Mouse (Mus musculus) intestine, embryonic 16.5 days (tissue): ENCODE results near the gene Cyp2t4. TPM values are rescaled to one million over a fixed set of nuclear protein-coding genes. Genes with fewer than 3 reads are reported as not detected.

ENCODE experiments used
- ATAC-seq: fragments of 200-750 bp; cut with Nextera tagmentation; 2 replicates; pipeline ENCODE4 v1.8.0; 2017; ENCODE audit warnings: moderate TSS enrichment, moderate library complexity
- H3K27ac ChIP-seq: fragments of 300-500 bp; sonication (generic); 2 replicates; pipeline ENCODE4 v1.5.1; 2014; ENCODE audit warnings: mild to moderate bottlenecking, low read length
- H3K27me3 ChIP-seq: fragments of 300-500 bp; sonication (generic); replicated peaks from 2 replicates; pipeline ENCODE4 v1.6.1; 2014; ENCODE audit warnings: low read length, control low read depth, mixed read lengths; ENCODE audit not compliant: control insufficient read depth, insufficient read depth
- H3K36me3 ChIP-seq: fragments of 300-500 bp; sonication (generic); 2 replicates; pipeline ENCODE4 v1.6.1; 2014; ENCODE audit warnings: low read length, control low read depth; ENCODE audit not compliant: control insufficient read depth, insufficient read depth
- H3K4me1 ChIP-seq: fragments of 300-500 bp; sonication (generic); 2 replicates; pipeline ENCODE4 v1.6.1; 2014; ENCODE audit warnings: low read length, control low read depth, mixed read lengths; ENCODE audit not compliant: control insufficient read depth, insufficient read depth
- H3K4me2 ChIP-seq: fragments of 300-500 bp; sonication (generic); 2 replicates; pipeline ENCODE4 v1.6.1; 2014; ENCODE audit warnings: low read depth, low read length, control low read depth
- H3K4me3 ChIP-seq: fragments of 300-500 bp; sonication (generic); 2 replicates; pipeline ENCODE4 v1.5.1; 2014; ENCODE audit warnings: mild to moderate bottlenecking, low read length
- H3K9ac ChIP-seq: fragments of 300-500 bp; sonication (generic); 2 replicates; pipeline ENCODE4 v1.6.1; 2014; ENCODE audit warnings: low read depth, low read length
- H3K9me3 ChIP-seq: fragments of 300-500 bp; sonication (generic); 2 replicates; pipeline ENCODE4 v1.6.1; 2016; ENCODE audit warnings: low read length, control low read depth; ENCODE audit not compliant: control insufficient read depth
- WGBS: fragments of 180-500 bp; shearing (Covaris S2); extraction: QIAGEN DNeasy Blood & Tissue Kit; methylation state at CpG from one replicate; pipeline ENCODE4 v1.1.7; 2014; 5-methylcytosine and 5-hydroxymethylcytosine counted together
- polyA plus RNA-seq: library from polyadenylated mRNA; unstranded; fragments of >200 nt; fragmentation: Nextera tagmentation; extraction: Ambion mirVana; gene quantifications from 2 replicates; pipeline ENCODE4 v1.2.1, GENCODE M21; 2015

Cyp2t4 gene
- polyA plus RNA-seq, 1 experiment from 2014 or later: 0.09 TPM

- Histone ChIP-seq H3K27ac (no peak overlapping the region), H3K4me3 (no peak overlapping the region), H3K4me1 (peaks cover 15% of the 10 kb centered on the region), H3K9me3 (no peaks in the 10 kb centered on the region), H3K36me3 (peaks cover 53% of the 10 kb centered on the region), H3K4me2 (no peak overlapping the region), H3K27me3 (no peaks in the 10 kb centered on the region), H3K9ac (no peak overlapping the region)
- no peak for ATAC-seq
- WGBS: 91% methylated on average over 5 of the region's 5 CpGs
Observed at GRCm38 (mm10) chr7:27192434-27192833, 38.9 kb downstream of the Cyp2t4 start.

GRCm38 (mm10) chr7:27193731-27194130, 40.2 kb downstream of the Cyp2t4 start:
- H3K36me3 ChIP-seq: peaks cover 41% of the 10 kb centered on the region
- no peak overlapping the region for H3K9ac ChIP-seq
- peaks cover 16% of the 10 kb centered on the region for H3K4me1 ChIP-seq
- H3K9me3 ChIP-seq: no peaks in the 10 kb centered on the region
- H3K27me3 ChIP-seq: no peaks in the 10 kb centered on the region
- WGBS: 77% methylated on average over 4 of the region's 4 CpGs
- H3K4me2 ChIP-seq: peak overlapping the region; percentile 19; the same call in 1 of the 2 replicates
- H3K27ac ChIP-seq: no peak overlapping the region
- no peak overlapping the region for H3K4me3 ChIP-seq
- no peak for ATAC-seq

- Histone ChIP-seq H3K9ac (peak within 1 kb of the TSS; percentile 97), H3K4me2 (peak within 1 kb of the TSS; percentile 62), H3K36me3 (peaks cover 20% of the 10 kb centered on the region), H3K4me1 (peaks cover 16% of the 10 kb centered on the region), H3K9me3 (no peaks in the 10 kb centered on the region), H3K27ac (peak within 1 kb of the TSS; percentile 100), H3K27me3 (no peaks in the 10 kb centered on the region), H3K4me3 (peak within 1 kb of the TSS; percentile 96)
- under 1% methylated on average over 62 of the region's 64 CpGs for WGBS
- ATAC-seq: peak; percentile 99
Observed at GRCm38 (mm10) chr7:27195681-27196611, 42.4 kb downstream of the Cyp2t4 start, which contains the start of the genes BC024978 and Snrpa. Gene BC024978, plus strand, starts transcription at chr7:27195781. Gene Snrpa, minus strand, starts transcription at chr7:27196271.

DNA sequence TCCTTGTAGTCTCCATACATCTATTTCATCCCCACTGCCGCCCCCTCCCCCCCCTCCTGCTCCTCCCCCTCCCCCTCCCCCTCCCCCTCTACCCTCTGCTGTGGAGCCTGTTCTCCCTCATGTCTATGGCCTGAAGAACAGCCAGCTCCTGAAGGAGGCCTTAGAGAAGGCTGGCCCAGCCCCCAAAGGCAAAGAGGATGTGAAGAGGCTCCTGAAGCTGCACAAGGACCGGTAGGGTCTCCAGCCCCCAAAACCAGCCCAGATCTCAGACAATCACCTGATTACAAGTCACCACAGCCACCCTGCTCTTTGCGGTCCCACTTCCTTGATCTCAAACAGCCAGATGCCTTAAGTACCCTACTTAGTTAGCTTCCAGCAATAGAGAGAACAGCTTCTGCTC, 43.6 kb downstream of the Cyp2t4 start:
- no peak for ATAC-seq
- no peak overlapping the region for H3K4me2 ChIP-seq
- WGBS: 81% methylated on average over 3 of the region's 3 CpGs
- H3K9ac ChIP-seq: 0 out of 2 replicates have a peak overlapping the region, but pooled peaks have one; percentile 16
- no peak overlapping the region for H3K4me3 ChIP-seq
- H3K27me3 ChIP-seq: no peaks in the 10 kb centered on the region
- H3K27ac ChIP-seq: peak overlapping the region; percentile 19; the same call in 1 of the 2 replicates
- peaks cover 16% of the 10 kb centered on the region for H3K4me1 ChIP-seq
- no peaks in the 10 kb centered on the region for H3K9me3 ChIP-seq
- peaks cover 12% of the 10 kb centered on the region for H3K36me3 ChIP-seq

GRCm38 (mm10) chr7:27197634-27198033, 44.1 kb downstream of the Cyp2t4 start:
- Histone ChIP-seq H3K27me3 (no peaks in the 10 kb centered on the region), H3K27ac (peak overlapping the region; percentile 19; the same call in 1 of the 2 replicates), H3K4me3 (no peak overlapping the region), H3K4me2 (no peak overlapping the region), H3K4me1 (peaks cover 16% of the 10 kb centered on the region), H3K36me3 (peaks cover 7% of the 10 kb centered on the region; the same call in 1 of the 2 replicates), H3K9me3 (no peaks in the 10 kb centered on the region), H3K9ac (0 out of 2 replicates have a peak overlapping the region, but pooled peaks have one; percentile 16)
- WGBS: 91% methylated on average over 8 of the region's 8 CpGs
- no peak for ATAC-seq

DNA sequence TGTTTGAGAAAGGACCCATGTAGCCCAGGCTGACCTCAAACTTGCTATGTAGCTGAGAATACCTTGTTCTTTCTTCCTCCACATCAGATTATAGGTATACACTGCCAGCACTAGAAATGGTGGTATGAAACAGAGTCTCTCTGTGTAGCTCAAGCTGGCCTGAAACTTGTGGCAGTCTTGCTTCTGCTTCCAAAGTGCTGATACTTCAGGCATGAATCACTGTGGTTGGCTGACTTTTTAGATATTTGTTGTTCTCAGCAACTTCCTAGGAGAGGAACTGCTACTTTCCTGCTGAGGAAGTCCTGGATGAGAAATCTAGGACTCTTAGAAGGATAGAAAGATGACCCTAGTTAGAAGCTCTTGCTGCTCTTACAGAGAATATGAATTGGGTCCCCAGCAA, 44.8 kb downstream of the Cyp2t4 start:
- Histone ChIP-seq H3K36me3 (0 out of 2 replicates have a peak, but pooled peaks cover 4% of the 10 kb centered on the region), H3K27ac (no peak overlapping the region), H3K4me1 (peaks cover 14% of the 10 kb centered on the region), H3K9me3 (no peaks in the 10 kb centered on the region), H3K27me3 (no peaks in the 10 kb centered on the region), H3K4me3 (no peak overlapping the region), H3K9ac (no peak overlapping the region), H3K4me2 (no peak overlapping the region)
- no peak for ATAC-seq

GRCm38 (mm10) chr7:27198779-27199178, 45.3 kb downstream of the Cyp2t4 start:
- Histone ChIP-seq H3K9ac (no peak overlapping the region), H3K4me1 (peaks cover 10% of the 10 kb centered on the region), H3K36me3 (peaks cover 1% of the 10 kb centered on the region; the same call in 1 of the 2 replicates), H3K9me3 (no peaks in the 10 kb centered on the region), H3K4me2 (no peak overlapping the region), H3K27ac (no peak overlapping the region), H3K27me3 (no peaks in the 10 kb centered on the region), H3K4me3 (no peak overlapping the region)
- no peak for ATAC-seq
- WGBS: 90% methylated on average over 8 of the region's 8 CpGs

GRCm38 (mm10) chr7:27203730-27204449, 50.4 kb downstream of the Cyp2t4 start:
- WGBS: 90% methylated on average over 8 of the region's 8 CpGs
- Histone ChIP-seq H3K4me1 (no peaks in the 10 kb centered on the region), H3K27ac (no peak overlapping the region), H3K9ac (no peak overlapping the region), H3K4me3 (no peak overlapping the region), H3K36me3 (peaks cover 12% of the 10 kb centered on the region; the same call in 1 of the 2 replicates), H3K4me2 (no peak overlapping the region), H3K9me3 (no peaks in the 10 kb centered on the region), H3K27me3 (no peaks in the 10 kb centered on the region)
- ATAC-seq: 0 out of 2 replicates have a peak, but pooled peaks have one; percentile 21
